Mouse (Mus musculus) thymus, postnatal 25 days (tissue): ENCODE measurements around the gene Rspry1.

Experiments
- DNase-seq: peaks from one replicate; pipeline ENCODE4 v3.0.0; 2022

The Rspry1 gene

GRCm38 (mm10) chr8:94695341-94695993 lies 93.7 kb downstream of the Rspry1 start:
- no peak for DNase-seq

GRCm38 (mm10) chr8:94695994-94696384 lies 94.3 kb downstream of the Rspry1 start, which contains the start of gene Pllp:
Pllp (minus strand) TSS chr8:94696278.
- peak; percentile 26 for DNase-seq

- DNase-seq = no peak
These were observed 94.8 kb downstream of the Rspry1 start for GRCm38 (mm10) chr8:94696566-94696965.

- no peak for DNase-seq
These were observed 96.2 kb downstream of the Rspry1 start for GRCm38 (mm10) chr8:94697956-94698355.

GRCm38 (mm10) chr8:94699366-94699765 lies 97.6 kb downstream of the Rspry1 start:
- no peak for DNase-seq

- DNase-seq = no peak
These were observed 98.7 kb downstream of the Rspry1 start for GRCm38 (mm10) chr8:94700421-94700935.

GRCm38 (mm10) chr8:94702156-94702555 lies 100.4 kb downstream of the Rspry1 start:
- DNase-seq = no peak

- DNase-seq = peak; percentile 83
These were observed 101.4 kb downstream of the Rspry1 start for GRCm38 (mm10) chr8:94702844-94703813.

GRCm38 (mm10) chr8:94703972-94704668 lies 102.4 kb downstream of the Rspry1 start:
- DNase-seq = peak; percentile 98

GRCm38 (mm10) chr8:94704669-94704984 lies 102.9 kb downstream of the Rspry1 start:
- no peak for DNase-seq

- DNase-seq = no peak
These were observed 104.0 kb downstream of the Rspry1 start for GRCm38 (mm10) chr8:94705581-94706245.

- no peak for DNase-seq
These were observed 105.1 kb downstream of the Rspry1 start for GRCm38 (mm10) chr8:94706732-94707395.
